Mouse (Mus musculus) ES-E14 (cell line): Measurements from ENCODE around the gene Foxs1.

Experiments
- CHD2 ChIP-seq: IDR thresholded peaks from 2 replicates; pipeline ENCODE4 v1.6.1; 2014; ENCODE audit warnings: mild to moderate bottlenecking, low read depth, low read length, inconsistent platforms
- HCFC1 ChIP-seq: IDR thresholded peaks from 2 replicates; pipeline ENCODE4 v1.6.1; 2012; ENCODE audit warnings: low read length, inconsistent platforms, borderline replicate concordance; ENCODE audit not compliant: insufficient read depth
- MAFK ChIP-seq: IDR thresholded peaks from 2 replicates; pipeline ENCODE4 v1.6.1; 2014; ENCODE audit warnings: mild to moderate bottlenecking, low read depth, low read length, inconsistent platforms; ENCODE audit not compliant: insufficient read depth
- ZNF384 ChIP-seq: IDR thresholded peaks from 2 replicates; pipeline ENCODE4 v1.6.1; 2012; ENCODE audit warnings: low read depth, low read length, inconsistent platforms

DNA sequence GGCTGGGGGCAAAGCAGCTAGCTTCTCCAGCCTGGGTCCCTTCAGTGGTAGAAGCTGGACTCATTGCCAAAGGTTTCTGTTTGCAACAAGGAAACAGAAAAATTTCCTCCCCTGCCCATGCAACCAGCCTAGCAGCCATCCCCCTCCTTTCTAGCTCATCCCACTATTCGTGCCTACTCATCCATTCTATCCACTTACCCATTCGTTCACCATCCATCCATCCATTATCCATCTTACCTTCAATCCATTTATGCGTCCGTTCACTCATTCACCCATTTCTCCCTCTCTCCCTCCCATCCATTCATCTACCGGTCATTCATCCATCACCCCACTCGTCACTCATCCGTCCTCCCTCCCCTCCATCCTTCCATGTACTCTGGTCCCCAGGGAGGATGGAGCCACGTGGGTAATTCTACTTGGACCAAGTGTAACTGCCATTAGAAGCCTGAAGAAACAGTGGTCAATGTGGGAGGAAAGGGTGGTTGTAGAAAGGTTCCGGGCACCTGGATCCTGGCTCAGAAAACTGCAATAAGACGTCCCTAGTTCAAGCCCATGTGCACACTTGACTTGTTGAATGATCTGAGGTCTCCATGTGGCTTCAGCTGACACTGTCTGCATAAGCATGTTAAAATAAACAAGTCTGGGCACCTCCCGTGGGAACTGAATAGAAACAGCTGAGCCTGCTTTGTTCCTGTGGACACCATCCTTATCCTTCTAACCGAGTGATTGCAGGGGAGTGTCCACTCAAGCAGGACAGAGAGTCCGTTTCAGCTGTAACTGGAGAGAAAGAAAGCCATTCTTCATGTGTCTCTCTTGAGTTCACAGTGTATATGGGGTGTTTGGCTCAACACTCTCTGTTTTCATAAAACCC is 19.1 kb upstream of the Foxs1 start:
- TF ChIP-seq MAFK, result no peak
- TF ChIP-seq ZNF384, result no peak
- no peak for TF ChIP-seq CHD2
- no peak for TF ChIP-seq HCFC1
